ENCODE assay signal across 21 mouse cellular contexts in genomic region chr3:29981259-29981910, GRCm38 (mm10).
DNase-seq lines count a peak whose midpoint lies in the region; ATAC-seq and TF ChIP-seq lines count a peak whose summit lies in the region.
"Had no signal": no experiment of that assay in that cellular context is flagged by ENCODE, and none has a peak within 500 bp of the region (broad histone marks: within the 10 kb centered on the region; RNA-seq: fewer than 3 reads in every experiment).

No protein-coding gene starts in this region.

- DNase-seq in adrenal gland, adult (ENCODE audit: inconsistent age in 2 of 2, low spot score in 1 of 2) = peak; percentile 7 to 26
- no peak for DNase-seq in adrenal gland, adult 18-20 months (ENCODE audit: low spot score in 2 of 2)
- DNase-seq in kidney, adult 2 months = peak; percentile 63
- DNase-seq in kidney, adult 18-20 months = no peak
- DNase-seq in lung, postnatal 0 days (ENCODE audit: low spot score) = no peak
- no peak for DNase-seq in lung, postnatal 36 days
- DNase-seq in kidney, postnatal 36 days = peak; percentile 16 to 23
- no peak for DNase-seq in left cerebral cortex, adult 2 months (ENCODE audit: extremely low spot score in 1 of 2, low spot score in 2 of 2)
- DNase-seq: adrenal gland, adult 2 months; layer of hippocampus, postnatal 36 days; left cerebral cortex, postnatal 4 days; lung, postnatal 4 days; right cerebral cortex, postnatal 4 days; thymus, postnatal 4 days had no signal

- TF ChIP-seq CTCF in kidney, adult 2 months (conservative IDR thresholded peaks at IDR 0.05; ENCODE audit: insufficient read depth, insufficient read length, low read depth, low read length) = no peak
- no peak for TF ChIP-seq CTCF in lung, postnatal 0 days (IDR thresholded peaks at IDR 0.05)
- TF ChIP-seq CTCF in left cerebral cortex, adult 2 months (IDR thresholded peaks at IDR 0.05) = no peak

- TF ChIP-seq EP300 in lung, postnatal 0 days (IDR thresholded peaks at IDR 0.05) = peak; percentile 45; the same call in 1 of the 2 replicates

- H3K9me3 ChIP-seq in lung, postnatal 0 days (ENCODE audit: low read length) = no peaks in the 10 kb centered on the region
- H3K9me3 ChIP-seq: embryonic facial prominence, embryonic 10.5 days; liver, embryonic 12.5 days; midbrain, embryonic 10.5 days; neural tube, embryonic 13.5 days had no signal

- H3K4me3 ChIP-seq in kidney, adult 2 months (ENCODE audit: insufficient read depth, low read depth, low read length) = no peak overlapping the region
- H3K4me3 ChIP-seq in lung, postnatal 0 days (ENCODE audit: low read depth, low read length) = no peak overlapping the region
- H3K4me3 ChIP-seq in left cerebral cortex, adult 2 months = no peak overlapping the region
- H3K4me3 ChIP-seq: embryonic facial prominence, embryonic 10.5 days; liver, embryonic 12.5 days; midbrain, embryonic 10.5 days; neural tube, embryonic 13.5 days had no signal

- intact Hi-C loops in left cerebral cortex, adult 2 months (cut with DNase I) = no loop called here

- 67% methylated on average over 7 of the region's 7 CpGs for WGBS in kidney, adult 2 months
- WGBS in lung, postnatal 0 days = 51% methylated on average over 7 of the region's 7 CpGs

- peak; percentile 23; the same call in 1 of the 2 replicates for ATAC-seq in lung, postnatal 0 days
- ATAC-seq: CD4-positive, CD25-positive, alpha-beta regulatory T cell, adult 4 months; forebrain, embryonic 14.5 days; liver, embryonic 12.5 days had no signal

- H3K27ac ChIP-seq in kidney, adult 2 months (ENCODE audit: insufficient read depth, low read depth, low read length) = peak overlapping the region; percentile 82
- H3K27ac ChIP-seq in lung, postnatal 0 days (ENCODE audit: low read length) = no peak overlapping the region
- no peak overlapping the region for H3K27ac ChIP-seq in left cerebral cortex, adult 2 months
- H3K27ac ChIP-seq: embryonic facial prominence, embryonic 10.5 days; liver, embryonic 12.5 days; midbrain, embryonic 10.5 days; neural tube, embryonic 13.5 days had no signal

- no peaks in the 10 kb centered on the region for H3K27me3 ChIP-seq in kidney, adult 2 months (replicated peaks; ENCODE audit: control insufficient read depth, insufficient read depth, low read length)
- no peaks in the 10 kb centered on the region for H3K27me3 ChIP-seq in lung, postnatal 0 days (replicated peaks; ENCODE audit: insufficient read depth, low read length)
- H3K27me3 ChIP-seq: liver, embryonic 12.5 days; neural tube, embryonic 13.5 days had no signal

- no peak overlapping the region for H3K9ac ChIP-seq in lung, postnatal 0 days (replicated peaks; ENCODE audit: low read depth)
- H3K9ac ChIP-seq: liver, embryonic 12.5 days; neural tube, embryonic 13.5 days had no signal

- H3K36me3 ChIP-seq in kidney, adult 2 months (ENCODE audit: control insufficient read depth, insufficient read depth, low read length) = peaks cover 2% of the 10 kb centered on the region; the same call in 1 of the 2 replicates
- no peaks in the 10 kb centered on the region; the same call in 1 of the 2 replicates for H3K36me3 ChIP-seq in lung, postnatal 0 days (ENCODE audit: insufficient read depth, low read length)
- H3K36me3 ChIP-seq: G1E; liver, embryonic 12.5 days; neural tube, embryonic 13.5 days had no signal

- H3K4me2 ChIP-seq in lung, postnatal 0 days (replicated peaks; ENCODE audit: low read depth, low read length) = no peak overlapping the region
- H3K4me2 ChIP-seq: liver, embryonic 12.5 days; neural tube, embryonic 13.5 days had no signal

- TF ChIP-seq POLR2A in kidney, adult 2 months (IDR thresholded peaks at IDR 0.05; ENCODE audit: low read depth, low read length) = no peak

- H3K4me1 ChIP-seq in kidney, adult 2 months (ENCODE audit: control insufficient read depth, insufficient read depth, low read length) = 0 out of 2 replicates have a peak, but pooled peaks cover 3% of the 10 kb centered on the region
- H3K4me1 ChIP-seq in lung, postnatal 0 days (ENCODE audit: insufficient read depth, low read depth, low read length) = no peaks in the 10 kb centered on the region
- H3K4me1 ChIP-seq: liver, embryonic 12.5 days; midbrain, embryonic 10.5 days; neural tube, embryonic 13.5 days had no signal

Comparison
In these comparisons a context has a peak if more than half of its experiments do, and no peak if none do; other contexts are left out.
1. DNase-seq: peak in adrenal gland, adult (2 of 2), kidney, adult 2 months (single experiment) and kidney, postnatal 36 days (2 of 2); none in adrenal gland, adult 18-20 months (0 of 2), kidney, adult 18-20 months (single experiment), lung, postnatal 0 days (single experiment), lung, postnatal 36 days (single experiment) and left cerebral cortex, adult 2 months (0 of 2).